Mouse (Mus musculus) adrenal gland, postnatal 10 days (tissue): ENCODE results near the gene Dnm1. TPM values are rescaled to one million over a fixed set of nuclear protein-coding genes. Genes with fewer than 3 reads are reported as not detected.
A peak's percentile ranks its signal among the peaks of the same experiment; 100 is the strongest.

Source experiments
- DNase-seq: peaks from one replicate; pipeline ENCODE4 v3.0.0; 2021; ENCODE audit warnings: mixed read lengths
- total RNA-seq, 2 experiments: library from RNA; stranded (reverse); gene quantifications; 2 replicates each; pipeline ENCODE4 v1.2.3; 2021

Dnm1 gene
- total RNA-seq, 2 experiments from 2014 or later, result 15.8 to 23.8 TPM

DNA sequence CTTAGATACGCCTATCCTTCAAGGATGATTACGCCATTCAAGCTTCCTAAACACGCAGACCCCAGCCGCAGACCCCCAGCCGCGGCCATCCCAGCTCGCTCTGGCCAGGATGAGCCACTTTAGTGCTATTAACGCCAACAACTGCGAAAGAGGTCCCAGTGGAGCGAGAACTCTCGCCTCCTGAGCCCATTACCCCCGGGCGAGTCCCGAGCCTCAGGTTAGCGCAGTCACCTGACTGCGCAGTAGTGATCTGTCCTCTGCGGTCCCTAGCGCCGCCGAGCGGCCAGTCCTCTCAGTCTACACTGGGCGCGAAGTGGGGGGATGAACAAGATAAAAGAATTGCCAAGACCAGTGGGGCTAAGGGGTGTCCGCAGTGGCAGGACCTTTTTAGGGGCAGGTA, 8.3 kb upstream of the Dnm1 start:
- DNase-seq, result peak; percentile 80

DNA sequence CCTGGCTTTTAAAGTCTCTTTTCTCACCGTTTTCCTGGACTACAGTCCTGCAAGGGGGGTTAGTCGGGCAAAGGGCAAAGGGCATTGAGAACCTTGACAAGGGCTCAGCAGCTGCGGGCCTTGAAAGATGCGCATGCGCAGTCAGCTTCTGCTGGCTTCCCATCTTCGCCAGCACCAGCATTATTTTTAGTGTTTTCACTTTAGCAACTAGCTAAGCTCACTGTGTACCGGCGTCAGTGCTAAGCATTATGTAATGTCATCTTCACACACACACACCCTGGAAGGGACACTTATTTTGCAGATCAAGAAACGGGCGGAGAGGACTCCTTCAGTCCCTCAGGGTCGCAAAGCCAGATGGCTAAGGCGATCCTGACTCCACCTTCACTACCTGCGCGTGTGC, 7.6 kb upstream of the Dnm1 start:
- DNase-seq, result peak; percentile 86

DNA sequence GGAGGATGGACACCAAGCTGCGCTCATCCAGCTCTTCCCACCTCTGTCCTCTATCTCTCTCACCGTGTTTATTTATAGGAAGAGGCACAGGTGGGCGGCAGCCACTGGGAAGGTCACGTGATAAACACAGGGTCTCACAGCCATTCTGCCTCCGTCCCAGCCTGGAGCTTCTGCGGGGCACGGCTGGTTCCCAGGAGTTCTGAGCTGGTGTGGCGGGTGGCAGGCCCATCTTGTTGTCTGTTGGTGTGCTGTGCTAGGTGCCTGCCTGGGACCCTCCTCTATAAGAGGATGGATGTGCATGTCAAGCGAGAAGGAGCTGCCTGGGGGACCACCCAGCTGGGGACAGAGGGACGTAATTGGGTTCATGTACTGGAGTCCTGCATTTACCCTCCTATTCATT, 5.2 kb upstream of the Dnm1 start:
- DNase-seq, result no peak

DNA sequence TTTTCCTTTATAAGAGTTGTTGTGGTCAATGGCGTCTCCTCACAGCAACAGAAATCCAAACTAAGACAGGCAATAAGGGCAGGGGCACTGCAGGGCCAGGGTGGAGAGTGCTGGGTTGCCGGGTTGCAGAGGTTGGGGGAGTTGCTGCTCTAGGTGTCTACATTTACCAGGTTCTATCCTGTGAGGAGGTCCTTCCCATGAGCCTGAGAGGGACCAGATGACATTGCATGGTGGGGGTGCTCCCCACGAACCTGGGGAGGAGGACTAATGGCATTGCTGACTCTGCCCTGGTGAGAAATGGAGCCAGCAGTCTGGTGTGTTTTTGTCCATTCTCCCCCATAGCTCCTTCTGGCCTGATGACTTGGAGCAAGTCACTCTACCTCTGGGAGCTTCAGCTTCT, 4.6 kb upstream of the Dnm1 start:
- DNase-seq, result no peak

DNA sequence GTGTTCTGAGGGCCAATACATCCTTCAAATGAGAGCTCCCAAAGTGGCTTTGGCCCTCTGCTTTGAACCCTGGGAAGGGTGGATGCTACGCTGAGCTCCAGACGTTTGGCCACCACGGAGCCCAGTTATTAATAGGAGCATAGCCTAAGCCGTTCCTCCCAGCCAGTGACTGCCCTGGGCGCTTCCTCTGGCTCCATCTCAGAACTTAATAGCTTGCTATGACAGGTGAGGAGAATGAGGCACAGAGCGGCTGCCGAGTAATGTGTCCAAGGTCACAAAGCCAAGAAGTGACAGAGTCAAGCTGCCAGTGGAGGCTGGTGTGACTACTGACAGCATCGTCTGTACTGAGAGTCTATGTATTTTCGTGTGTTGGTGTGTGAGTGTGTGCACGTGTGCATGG, 3.1 kb upstream of the Dnm1 start:
- no peak for DNase-seq

DNA sequence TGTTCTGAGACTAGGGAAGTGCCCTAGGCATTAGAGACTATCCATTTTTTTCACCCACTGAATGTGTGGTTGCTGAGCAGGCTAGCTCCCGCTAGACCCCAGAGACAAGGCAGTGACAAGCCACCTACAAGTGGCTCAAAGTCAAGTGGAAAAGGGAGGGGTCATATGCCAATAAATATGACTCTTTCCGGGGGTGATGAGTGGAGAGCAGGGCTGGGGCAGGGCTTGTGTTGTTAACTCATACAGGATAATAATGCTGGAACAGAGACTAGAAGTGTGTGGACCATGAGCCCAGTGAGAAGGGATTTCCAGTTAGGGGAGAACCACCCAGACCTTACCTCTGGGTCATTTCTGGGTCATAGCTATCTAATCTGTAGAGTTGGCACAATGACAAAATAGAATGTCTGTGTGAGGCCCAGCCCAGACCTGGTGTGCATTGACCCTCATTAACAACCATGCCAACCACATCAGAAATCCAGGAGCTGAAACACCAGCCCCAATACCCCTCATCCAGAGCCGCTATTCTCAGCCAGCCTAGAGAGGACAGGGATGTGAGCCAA, 1.3 kb upstream of the Dnm1 start:
- no peak for DNase-seq

DNA sequence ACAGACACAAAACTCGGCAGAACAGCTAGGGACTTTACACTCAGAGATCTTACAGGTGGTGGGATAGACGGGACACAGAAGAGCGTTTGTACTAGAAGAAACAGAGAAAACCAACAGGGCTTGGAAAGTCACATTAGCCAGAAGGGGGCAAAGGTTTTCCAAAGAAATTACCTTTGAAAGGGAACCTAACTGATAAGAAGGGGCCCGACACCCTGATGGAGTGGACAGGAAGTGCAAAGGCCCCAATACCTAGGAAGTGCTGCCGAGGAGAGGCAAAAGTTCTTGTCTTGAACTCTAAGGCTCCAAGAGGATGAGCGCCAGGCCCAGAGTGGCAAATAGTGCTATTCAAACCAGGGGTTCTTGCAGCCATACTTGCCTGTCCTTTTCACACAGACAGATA, 698 bp upstream of the Dnm1 start:
- DNase-seq, result no peak

DNA sequence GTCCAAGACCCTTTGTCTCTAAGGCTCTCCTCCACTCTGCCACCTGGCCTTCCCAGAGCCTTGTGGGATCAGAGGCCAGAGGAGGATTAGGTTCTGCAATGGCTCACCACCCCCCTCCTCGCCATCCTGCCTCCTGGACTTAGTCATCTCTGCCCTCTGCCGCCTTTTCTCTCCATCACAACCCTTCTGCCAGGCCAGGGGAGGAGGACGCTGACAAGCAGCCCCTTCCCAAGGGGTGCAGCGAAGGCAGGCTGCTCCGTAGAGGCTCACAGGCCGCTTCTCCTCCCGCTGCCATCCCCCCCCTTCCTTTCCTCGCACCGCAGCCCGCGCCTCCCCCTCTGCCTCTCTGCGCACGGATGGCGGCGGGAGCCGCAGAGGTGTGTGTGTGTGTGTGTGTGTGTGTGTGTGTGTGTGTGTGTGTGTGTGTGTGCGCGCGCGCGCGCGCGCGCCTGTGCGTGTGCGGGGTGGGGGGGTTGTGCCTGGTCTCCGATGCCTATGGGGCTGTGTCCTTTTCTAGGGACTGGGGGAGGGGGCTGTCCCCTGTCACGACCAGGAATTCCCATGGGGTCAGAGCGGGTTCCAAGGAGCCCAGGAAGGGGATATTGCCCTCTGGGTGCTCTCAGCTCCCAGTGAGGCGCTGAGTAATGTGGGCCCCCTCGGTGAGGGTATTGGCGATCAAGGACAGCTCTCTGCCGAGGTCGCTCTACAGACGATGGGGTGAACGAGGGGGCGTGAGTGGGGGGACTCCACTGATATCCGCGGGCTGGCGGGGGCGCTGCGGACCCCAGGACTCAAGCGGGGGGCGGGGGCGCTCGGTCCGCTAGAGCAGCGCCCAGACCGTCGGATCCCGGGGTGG, 759 bp downstream of the Dnm1 start, which contains the start of gene Ciz1:
Gene Ciz1 (plus strand): TSS at position 177 of the 856 bp plus-strand sequence.
- DNase-seq, result peak; percentile 49

DNA sequence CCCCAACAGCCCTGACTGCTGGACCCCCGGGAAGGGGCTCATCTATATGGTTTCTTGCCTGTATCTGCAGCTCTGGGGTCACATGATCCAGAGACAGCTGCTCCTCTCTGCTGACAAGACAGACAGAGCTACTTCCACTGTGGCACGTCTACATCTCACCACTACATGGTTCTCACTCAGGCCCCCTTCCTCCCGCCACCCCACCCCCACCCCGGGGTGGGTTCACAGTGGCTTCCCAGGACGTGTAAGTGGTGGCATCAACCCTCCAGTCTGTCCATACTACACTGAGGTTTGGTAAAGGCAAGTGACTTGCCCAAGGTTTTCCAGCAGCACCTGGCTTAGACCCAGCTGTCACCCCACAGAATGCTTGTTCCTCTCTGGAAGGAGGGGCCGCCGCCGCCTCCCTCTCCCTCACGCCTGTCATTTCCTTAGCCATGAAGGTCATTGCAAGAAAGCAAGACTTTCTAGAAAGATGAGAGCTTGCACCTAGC, 1.6 kb downstream of the Dnm1 start:
- no peak for DNase-seq

DNA sequence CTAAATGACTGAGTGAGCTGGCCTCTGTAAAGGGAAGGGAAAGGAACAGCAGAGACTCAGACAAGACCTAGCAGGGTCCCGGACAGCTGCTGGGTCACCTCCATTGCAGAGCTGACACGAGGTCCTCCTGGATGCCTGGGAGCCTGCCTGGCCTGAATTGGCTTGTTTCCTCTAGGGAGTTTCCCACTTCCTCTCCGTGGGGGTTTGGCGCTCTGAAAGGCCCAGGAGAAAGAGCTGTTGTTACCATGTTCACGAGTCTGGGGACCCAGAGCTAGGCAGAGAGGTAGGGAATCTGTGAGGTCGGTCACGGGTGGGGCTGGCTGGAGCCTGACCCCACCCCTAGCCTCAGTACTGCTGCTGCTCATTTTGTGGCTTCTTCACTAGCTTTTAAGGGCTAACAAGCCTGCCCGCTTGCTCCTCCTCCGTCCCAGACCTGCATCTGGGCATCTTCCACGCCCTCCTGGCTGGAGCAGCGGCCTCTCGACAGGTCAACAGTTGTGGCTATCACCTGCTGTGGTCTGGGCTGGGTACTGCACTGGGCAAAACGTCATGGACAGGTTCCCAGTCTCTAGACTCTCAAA, 2.6 kb downstream of the Dnm1 start:
- no peak for DNase-seq

DNA sequence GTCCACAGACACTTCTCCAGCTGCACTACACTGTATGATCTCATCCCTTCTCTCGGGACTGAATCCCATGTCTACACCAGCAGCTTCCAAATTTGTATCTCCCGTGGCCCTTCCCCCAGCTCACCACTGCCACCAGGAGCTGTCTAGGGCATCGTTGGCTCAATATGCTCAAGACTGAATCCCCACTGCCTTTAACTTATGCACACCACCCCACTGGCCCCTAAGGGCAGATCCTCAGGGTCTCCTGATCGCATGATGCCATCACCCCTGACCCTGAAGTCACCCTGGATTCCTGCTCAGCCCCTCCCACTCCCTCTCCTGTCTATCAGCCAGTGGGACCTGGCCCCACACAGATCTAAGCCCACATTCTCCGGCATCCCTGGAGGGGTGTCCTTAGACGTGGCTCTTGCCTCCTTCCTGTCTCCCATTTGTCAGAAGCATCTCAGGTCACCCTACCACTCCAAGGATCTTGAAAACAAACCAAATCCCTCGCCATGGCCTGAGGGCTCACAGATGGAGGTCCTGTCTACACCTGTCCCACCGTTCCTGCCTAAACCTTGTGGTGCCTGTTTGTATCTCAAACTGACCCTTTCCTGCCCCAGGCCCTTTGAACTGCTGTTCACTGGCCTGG, 3.4 kb downstream of the Dnm1 start:
- no peak for DNase-seq

DNA sequence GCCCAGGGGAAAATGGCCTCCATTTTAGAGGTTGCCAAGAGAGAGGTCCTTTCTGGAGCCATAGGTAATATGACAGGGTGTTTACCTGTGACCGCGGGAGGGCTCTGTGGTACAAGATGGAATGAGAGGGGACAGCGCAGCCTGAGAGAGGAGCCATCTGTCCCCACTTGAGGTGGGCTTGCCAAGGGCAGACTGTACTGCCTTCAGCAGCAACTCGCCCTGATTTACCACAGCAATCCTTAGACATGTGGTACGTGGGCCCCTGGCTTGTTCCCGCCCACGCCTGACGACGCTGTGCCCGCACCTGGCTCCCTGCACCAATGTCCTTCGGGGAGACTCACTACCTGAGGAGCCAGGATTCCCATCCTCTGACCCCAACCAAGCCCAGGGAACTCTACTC, 4.8 kb downstream of the Dnm1 start:
- no peak for DNase-seq

DNA sequence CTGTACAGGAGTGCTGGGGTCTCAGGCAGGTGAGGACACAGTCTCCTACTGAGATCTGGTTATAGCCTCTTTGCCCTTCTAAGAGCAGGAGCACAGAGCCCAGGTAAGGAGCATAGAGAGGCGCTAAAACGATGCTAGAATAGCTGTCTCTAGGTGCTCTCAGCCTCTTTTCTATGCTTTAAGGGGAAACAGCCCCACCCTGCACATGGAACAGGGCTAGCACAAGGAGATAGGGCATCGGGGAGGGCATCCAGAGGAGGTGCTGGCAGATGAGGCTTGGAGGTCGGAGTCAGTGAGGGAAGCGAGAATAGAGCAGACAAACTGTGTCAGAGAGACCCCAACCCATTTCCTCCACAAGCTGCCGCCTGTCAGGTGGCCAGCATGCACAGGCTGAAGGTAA, 6.1 kb downstream of the Dnm1 start:
- DNase-seq, result no peak

DNA sequence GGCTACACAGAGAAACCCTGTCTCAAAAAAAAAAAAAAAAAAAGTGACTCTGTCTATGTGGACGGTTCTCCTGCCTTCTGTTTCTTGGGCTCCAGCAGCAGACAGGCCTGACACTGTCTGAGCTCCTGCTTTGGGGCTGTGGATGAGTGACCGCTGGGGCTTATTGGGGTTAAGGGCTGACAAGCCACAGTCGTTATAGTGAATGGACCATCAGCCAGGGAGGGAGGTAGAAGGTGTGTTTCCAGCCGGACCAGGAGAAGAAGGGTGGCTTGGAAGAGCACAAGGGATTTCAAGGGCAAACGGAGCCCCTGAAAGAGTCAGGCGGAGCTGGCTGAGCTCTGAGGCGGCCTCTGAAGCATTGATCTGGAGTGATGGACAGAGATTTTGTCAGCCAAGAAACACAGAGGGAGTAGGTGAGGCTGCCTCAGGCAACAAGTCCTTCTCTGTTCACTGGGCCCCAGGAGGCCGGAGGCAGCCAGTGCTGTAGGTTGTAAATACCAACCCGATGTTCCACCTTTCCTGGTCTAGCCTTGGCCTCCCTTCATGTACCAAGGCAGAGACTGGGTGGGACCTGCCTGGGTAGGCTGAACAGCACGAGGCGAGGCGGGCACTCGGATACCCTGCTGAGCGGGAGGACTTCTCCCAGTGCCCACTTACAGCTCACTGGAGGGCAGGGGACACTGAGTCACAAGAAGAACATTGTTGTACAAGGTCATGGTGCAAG, 8.4 kb downstream of the Dnm1 start:
- no peak for DNase-seq

DNA sequence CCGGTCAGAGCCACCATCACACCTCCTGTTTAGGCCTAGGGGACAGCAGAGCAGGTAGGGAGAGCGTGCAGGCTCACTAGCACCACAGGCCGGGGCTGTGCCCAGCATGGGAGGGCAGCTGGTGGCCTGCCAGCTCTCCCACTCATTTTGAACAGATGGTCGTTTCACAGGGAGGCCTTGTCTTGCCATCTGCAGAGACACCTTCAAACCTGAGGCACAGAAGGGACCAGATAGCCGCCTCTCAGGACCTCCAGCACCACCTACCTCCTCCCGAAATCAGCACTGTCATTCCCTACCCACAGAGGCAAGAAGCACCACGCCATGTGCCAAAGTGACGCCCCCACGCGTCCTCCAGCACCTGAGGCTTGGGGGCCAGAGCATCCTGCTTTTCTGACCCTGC, 9.1 kb downstream of the Dnm1 start:
- DNase-seq, result no peak

DNA sequence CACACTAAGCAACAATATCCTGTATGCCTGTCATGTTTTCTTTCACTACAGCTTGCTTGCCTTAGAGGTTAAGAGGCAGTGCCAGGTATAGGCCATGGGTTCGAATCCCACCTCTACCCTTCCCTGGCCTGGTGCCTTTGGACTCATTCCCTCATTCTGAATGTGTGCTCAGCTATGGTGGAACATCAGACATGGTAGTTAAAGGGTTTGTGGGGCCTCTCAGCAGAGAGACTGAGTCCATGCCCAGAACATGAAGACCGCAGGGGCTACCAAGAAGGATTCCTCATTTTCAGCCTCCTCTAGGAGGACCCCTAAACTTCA, 9.8 kb downstream of the Dnm1 start:
- no peak for DNase-seq

DNA sequence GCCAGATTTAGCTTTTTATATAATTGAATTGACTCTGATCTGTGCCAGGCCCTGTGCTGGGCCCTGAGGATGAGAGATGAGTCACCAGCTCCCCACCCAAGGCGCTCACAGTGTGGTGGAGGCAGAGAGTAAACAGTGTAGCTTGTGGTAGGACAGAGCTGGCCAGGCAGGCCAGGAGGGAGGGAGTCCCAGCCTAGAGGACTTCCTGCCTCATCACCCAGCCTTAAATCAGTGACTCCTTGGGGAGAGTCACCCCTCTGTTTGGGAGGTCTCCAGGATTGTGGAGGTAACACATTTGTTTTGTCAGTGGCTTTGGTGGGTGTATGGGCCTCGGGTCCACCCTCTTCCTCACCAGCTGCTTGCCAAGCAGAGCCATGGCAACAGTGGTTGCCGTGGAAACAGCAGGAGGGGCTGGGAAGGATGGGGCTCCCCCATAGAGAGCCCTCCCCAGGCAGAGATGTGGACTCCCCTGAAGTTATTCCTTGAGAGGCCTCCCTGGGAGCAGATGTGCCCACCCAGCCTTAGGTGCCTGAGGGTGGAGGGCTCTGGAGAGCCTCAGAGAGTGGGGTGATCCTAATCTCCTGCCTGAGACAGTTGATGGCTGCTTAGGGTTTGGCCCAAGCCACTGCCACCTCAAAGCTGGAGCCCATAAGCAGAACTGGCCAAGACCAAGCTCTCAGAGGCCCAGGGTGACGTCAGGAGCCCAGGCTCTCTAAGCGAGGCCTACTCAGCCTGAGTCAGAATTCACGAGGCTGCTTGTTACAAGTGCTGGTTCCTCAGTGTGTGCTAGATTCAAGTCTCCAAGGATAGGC, 10.4 kb downstream of the Dnm1 start:
- DNase-seq, result no peak

DNA sequence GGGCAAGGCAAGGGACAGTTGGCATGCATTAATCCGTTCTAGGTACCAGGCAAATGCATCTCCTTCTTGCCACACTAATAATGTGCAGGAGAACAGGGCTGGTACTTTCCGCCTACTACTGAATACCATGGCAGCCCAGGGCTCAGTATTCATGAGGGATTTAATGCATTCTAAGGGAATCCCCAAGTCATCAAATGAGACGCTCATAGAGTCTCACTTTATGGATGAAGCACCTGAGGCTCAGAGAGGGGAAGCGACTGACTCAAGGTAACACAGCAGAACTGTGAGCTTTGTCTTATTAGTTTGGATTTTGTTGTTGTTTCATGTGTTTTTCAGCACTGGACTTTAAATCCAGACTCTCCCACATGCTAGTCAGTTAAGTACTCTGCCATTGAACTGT, 11.1 kb downstream of the Dnm1 start:
- DNase-seq, result no peak

DNA sequence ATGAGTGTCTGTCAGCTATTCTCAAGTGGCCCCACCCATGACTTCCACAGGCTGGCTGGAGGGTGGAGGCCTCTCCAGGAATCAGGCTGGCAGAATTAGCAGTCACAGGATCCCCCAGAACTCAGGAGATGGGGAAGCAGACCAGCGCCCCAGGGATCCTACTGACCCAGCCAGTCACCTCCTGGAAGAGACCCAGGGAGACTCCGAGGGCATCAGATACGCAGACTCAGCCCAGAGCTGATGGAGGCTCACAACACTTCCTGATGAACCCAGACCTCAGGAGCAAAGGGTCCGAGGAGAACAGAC, 11.6 kb downstream of the Dnm1 start:
- DNase-seq, result no peak

DNA sequence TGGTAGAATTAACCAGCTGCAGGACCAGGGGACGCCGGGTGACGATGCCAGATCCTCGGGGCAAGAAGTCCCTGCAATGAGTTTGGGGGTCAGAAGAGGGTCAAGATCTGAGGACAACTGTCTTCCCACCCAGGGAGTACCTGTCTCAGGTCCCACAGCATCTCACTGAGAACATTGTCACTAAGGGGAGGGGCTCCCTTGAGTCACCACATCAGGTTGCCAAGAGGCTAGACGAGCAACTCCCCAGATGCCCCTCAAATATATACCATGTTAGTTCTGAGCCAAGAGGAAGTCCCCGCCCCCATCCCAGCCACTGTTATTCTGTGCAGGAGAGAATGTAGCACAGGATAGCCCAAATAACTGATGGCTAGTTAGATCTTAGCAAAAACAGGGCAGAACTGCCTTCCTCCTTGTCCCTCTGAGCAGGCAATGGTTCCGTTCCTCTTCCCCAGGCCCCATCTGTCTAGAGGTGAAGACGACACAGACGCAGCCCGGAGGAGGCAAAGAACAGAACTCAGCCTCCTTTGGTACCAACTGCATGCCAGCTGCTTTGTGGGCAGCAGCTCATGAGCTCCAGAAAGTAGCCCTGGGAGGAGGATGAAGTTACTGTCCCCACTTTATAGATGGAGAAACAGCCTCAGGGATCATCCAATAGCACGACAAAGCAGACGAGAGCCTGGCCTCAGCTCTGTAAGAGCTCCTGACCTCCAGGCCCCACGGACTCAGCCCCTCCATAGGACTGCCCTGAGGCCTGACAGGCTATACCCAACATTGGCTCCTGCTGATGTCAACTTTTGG, 12.1 kb downstream of the Dnm1 start:
- DNase-seq, result no peak
